Mouse (Mus musculus) thymus, postnatal 0 days (tissue): ENCODE measurements around the gene Lrrc57. TPM values are rescaled to one million over a fixed set of nuclear protein-coding genes. Genes with fewer than 3 reads are reported as not detected.
"Not testable (repeated sequence)": the region's sequence is repeated elsewhere in the genome, so short reads cannot be mapped to it uniquely, and the experiment has no call there.

Experiments used
- DNase-seq: peaks from one replicate; pipeline ENCODE4 v3.0.0-alpha.2; 2015; ENCODE audit warnings: low spot score
- polyA plus RNA-seq: library from polyadenylated mRNA; unstranded; fragments of >200 nt; fragmentation: Nextera tagmentation; extraction: Ambion mirVana; gene quantifications from 2 replicates; pipeline ENCODE4 v1.2.1, GENCODE M21; 2015

Gene Lrrc57
- polyA plus RNA-seq, 1 experiment from 2014 or later, result 25.2 TPM

DNA sequence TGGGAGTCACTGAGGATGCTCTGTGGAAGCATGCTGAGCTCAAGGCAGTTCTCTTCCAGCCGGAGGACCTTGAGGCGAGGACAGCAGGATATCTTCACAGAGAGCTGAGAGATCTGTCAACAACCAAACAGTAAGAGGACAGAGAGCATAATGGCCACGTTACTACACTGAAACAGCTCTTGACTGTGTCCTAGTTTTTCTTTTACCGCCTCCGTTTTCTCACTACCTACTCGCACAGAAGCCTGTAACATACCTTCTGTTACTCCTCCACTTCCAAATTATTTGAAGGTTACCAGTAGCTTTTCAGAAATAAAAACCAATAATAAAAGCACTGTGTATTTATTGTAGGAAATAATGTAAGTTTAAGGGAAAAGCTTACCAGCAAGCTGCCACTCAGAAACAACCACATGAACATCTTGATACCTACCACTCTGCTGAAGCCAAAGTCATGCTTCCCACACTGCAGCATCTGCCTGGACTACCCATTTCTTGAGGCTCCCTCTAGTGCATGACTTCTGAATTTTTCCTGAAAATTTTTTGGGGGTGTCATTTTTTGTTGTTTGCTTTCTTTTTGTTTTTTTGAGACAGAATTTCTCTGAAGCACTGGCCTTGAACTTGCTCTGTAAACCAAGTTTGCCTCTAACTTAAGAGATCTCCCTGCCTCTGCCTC, 3.2 kb downstream of the Lrrc57 start:
- DNase-seq, result peak; percentile 55

DNA sequence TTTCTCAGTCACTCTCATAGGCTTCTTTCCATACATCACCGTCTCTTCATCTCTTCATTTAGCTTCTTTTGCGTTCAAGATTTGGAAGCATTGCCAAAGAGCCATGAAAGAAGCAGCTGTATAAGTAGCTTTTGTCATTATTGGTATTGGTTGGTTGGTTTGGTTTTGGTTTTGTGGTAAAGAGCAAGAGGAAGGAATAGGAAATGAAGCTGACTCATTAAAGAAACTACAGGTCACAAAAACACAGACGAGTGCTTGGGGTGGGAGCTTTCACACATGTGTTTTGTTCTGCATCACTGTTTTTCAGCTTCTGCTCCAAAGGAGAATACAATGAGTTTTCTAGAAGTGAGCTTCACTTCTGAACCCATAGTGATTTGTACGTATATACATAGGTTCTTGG, 9.8 kb downstream of the Lrrc57 start:
- no peak for DNase-seq

DNA sequence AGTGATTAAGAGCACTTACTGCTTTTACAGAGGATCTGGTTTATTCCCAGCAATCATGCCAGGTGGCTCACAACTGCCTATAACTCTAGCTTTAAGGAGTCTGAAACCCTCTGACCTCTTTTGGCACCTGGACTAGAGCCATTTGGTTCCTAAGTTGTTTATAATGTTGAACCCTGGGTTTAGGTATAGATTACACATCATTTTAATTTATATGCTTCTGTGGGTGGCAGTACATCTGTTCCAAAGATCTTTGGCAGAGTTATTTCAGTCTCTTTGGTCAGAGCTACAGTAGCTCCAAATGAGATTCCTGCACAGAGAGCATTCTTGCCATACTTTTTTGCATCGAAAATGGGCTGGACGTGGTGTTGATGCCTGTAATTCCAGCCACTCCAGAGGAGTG, 11.6 kb downstream of the Lrrc57 start:
- DNase-seq, result no peak

DNA sequence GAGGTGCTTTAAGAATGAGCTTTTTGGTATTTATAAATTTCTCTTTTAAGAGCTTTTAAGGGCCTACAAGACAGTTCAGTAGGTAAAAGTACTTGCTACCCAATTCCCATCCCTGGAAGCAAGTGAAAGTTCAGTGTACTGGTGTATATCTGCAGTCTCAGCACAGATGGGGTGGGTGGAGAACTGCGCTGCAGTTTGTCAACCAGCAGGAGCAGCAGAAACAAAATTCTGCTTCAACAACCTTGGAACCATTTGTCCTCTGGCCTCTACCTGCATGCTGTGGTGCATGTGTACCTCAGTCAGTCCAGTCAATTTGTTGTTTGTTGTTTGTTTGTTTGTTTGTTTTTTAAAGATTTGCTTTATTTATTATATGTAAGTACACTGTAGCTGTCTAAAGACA, 17.1 kb downstream of the Lrrc57 start:
- no peak for DNase-seq

DNA sequence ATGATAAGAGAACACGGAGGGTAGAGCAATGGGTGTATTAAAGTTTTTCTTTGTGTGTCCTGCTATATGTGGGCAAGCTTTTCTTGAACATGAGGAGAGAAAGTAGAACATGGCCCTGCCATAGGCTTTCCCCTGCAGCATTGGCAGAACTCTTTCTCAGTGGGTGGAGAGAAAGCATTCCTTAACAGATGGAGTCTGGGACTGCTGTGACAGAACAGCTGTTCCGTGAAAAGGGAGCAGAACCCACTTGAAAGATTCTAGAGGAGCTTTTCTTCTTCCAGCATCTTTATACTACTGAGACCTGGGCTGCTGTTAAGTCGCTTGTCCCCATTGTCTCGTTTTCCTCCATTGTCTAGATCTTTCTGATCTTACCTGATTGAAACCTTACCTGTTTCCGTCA, 19.6 kb downstream of the Lrrc57 start:
- DNase-seq, result no peak

DNA sequence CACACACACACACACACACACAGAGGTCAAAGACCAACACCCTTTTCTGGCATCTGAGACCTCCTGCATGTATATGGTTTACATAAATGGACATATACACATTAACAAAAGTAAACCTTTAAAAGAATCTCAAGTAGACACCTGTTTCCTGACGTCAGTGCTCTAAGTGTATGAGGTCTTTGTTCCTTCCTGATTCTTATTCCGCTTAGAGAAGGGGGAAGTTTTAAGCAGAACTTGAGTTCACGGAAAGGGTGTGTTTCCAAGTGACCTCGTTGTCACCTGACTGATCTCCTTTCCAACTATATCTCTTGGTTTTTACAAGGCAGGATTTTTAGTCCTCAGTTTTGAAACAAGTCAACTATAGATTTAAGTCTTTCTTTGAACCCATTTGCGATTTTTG, 31.0 kb downstream of the Lrrc57 start:
- peak; percentile 40 for DNase-seq

DNA sequence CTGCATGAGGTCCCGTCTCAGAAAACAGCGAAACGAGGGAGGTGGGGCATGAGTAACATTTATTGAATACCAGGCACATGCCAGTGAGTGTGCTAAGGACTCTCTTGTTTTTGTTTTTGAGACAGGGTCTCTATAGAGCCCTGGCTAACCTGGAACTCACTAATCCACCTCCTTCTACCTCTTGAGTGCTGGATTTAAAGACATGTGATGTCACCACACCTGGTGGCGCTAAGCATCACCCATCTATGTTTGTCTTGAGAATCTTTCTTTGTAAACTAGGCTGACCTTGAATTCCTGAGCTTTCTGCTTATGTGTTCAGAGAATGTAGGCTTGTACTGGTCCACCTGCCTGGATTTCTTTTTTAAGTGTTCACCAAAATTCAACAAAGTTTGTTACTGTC, 31.5 kb downstream of the Lrrc57 start:
- no peak for DNase-seq

DNA sequence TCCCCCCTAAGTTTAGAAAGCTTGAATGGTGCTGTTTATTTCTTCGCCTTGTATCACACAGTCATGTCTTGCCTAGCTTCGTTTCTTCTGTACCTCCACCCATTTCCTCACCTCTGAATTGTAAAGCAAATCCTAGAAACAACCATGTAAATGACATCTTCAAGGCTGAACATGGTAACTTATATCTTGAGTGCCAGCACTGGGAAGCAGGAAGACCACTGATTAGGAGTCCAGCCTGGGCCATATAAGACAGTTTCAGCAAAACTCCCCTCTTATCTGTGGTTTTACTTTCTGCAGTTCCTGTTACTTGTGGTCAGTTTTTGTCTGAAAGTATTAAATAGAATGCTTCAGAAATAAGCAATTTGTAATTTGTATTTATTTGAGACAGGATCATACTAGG, 33.3 kb downstream of the Lrrc57 start:
- no peak for DNase-seq

DNA sequence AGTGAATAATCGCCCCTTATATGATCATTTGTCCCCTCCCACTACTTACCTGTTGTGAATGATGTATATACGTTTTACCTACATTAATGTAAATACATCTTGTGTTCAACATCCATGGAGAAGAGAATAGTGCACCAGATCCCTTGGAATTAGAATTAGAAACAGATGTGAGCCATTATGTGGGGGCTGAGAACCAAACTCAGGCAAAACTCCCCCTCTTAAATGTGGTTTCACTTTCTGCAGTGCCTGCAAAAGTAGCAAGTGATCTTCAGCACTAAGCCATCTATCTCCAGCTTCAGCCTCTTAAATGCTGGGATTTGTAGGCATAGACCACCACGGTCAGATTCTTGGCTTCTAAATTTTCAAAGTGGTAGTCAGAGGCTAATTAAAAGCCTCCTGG, 34.2 kb downstream of the Lrrc57 start:
- DNase-seq, result no peak

DNA sequence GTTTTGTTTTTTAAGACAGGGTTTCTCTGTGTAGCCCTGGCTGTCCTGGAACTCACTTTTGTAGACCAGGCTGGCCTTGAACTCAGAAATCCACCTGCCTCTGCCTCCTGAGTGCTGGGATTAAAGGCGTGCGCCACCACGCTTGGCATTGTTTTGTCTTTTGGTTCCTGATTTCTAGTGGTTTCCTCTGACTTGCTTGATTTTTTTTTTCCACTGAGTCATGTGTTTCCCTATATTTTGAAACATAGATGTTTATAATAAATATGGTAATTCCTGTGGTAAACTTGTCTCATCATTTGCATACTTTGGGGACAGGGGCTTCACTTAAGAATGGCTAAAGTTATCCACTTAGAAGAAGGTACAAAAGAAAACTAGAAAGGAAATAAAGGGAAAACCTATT, 37.2 kb downstream of the Lrrc57 start:
- DNase-seq, result not testable (repeated sequence)

DNA sequence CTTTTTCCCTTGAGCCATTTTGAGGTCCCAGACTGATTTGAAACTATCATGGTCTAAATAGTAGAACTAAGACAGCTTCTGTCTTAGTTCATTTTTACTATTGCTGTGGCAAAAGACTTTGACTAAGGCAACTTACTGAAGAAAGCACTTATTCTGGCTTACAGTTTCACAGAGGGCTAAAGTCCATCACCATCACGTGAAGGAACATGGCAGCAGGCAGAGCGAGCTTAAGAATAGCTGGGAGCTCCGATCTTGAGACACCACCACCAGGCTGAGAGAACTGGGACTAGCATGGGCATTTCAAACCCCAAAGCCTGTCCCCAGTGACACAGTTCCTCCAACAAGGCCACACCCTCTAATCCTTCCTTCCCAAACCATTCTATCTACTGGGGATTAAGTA, 38.2 kb downstream of the Lrrc57 start:
- DNase-seq, result no peak

DNA sequence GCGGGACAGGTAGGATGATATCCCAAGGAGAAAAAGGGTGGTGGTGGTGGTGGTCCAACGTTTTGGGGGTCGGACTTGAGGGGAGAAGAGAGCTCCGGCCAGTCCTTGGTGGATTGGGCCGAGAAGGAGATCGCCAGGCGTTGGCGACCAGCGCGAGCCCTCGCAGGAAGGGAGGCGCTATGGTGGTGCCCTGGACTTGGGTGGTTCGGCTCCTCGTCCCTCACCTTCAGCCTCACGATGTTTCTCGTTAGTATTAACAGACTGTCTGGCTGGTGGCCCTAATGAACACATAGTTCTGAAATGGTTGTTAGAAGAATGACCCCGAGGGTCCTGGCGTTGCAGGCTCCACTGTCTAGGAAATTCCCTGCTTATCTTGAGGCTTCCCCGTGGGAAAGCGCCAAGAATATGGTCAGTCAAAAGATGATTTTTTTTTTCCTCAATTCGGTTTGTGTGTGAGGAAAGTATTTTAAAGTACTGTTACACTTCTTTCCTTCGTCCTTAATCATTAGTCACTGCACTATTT, 41.5 kb downstream of the Lrrc57 start:
- DNase-seq, result no peak

DNA sequence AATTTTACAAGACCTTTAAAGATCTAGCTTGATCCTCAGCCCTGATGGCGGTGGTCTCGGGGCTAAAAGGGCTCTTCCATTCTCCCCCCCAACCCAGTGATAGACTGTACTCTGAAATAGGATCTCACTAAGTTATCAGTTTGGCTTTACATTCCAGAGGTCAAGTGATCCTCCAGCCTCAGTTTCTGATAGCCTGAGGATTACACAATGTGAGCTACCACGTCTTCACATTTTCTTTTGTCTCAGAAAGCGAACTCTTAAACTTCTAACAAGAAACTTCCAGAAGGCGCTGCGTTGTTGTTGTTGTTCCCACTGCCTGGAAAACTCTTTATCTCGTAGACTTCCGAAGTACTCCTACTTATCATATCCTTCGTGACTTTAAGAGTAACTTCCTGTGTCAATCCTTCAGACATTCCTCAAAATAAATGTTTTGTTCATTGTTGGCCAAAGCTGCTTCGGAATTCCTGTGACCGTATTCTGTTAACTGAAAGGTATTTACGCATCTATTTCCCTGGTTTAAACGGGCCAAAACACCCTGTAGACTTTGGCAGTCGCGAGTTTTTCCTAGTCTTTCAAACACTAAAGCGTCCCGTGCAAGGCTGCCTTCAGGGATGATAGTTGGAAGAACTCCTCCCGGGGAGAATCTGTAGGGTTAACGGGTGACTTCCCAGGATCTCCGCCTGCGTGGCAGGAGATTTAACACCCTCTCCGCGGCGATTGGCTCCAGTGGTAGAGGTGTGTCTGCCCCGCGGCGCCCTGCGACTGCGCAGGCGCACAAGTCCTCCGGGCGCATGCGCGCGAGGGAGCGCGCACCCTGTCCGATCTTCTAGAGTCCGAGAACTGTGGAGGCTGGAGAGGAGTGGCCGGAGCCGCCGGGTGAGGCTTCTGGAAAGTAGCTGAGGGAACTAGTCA, 42.2 kb downstream of the Lrrc57 start, which contains the start of gene Snap23:
Gene Snap23, plus strand, starts transcription at position 786 of the 912 bp plus-strand sequence.
- DNase-seq, result peak; percentile 92

DNA sequence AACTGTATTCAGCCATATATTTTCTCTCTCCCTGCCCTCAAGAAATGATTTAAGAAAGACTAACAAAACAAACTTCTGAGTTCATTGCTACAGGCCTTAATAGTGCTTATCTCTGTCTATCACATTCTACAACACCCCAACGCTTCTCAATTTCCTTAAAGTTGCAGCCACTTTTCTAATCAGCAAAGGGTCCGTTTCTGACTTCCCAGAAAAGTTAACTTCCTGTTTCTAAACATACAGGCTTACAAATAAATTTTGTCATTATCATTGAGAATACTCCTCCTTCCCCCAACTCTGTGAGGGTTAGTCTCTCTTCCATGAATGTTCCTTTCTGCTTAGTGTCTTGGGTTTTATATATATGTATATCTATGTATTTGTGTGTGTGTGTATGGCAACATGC, 44.0 kb downstream of the Lrrc57 start:
- no peak for DNase-seq

DNA sequence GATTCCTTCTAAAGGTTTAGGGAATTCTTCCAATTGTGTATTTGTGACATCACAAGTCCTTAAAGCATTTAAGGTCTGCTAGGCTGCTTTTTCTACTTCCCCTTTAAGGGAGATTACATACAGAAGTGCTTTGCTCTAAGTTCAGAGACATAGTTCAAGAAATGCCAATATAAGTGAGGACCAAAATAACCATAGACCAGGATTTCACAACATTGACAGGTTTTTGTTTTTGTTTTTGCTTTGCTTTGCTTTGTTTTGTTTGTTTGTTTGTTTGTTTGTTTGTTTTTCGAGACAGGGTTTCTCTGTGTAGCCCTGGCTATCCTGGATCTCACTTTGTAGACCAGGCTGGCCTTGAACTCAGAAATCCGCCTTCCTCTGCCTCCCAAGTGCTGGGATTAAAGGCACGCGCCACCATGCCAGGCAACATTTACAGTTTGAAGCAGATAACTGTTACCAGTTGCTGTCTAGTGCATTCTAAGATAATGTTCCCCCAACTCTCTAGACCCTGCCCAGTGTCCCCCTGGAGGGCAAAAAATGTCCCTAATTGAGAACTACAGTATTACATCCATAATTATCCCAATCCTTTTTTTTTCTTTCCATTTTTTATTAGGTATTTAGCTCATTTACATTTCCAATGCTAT, 44.7 kb downstream of the Lrrc57 start:
- DNase-seq, result not testable (repeated sequence)

DNA sequence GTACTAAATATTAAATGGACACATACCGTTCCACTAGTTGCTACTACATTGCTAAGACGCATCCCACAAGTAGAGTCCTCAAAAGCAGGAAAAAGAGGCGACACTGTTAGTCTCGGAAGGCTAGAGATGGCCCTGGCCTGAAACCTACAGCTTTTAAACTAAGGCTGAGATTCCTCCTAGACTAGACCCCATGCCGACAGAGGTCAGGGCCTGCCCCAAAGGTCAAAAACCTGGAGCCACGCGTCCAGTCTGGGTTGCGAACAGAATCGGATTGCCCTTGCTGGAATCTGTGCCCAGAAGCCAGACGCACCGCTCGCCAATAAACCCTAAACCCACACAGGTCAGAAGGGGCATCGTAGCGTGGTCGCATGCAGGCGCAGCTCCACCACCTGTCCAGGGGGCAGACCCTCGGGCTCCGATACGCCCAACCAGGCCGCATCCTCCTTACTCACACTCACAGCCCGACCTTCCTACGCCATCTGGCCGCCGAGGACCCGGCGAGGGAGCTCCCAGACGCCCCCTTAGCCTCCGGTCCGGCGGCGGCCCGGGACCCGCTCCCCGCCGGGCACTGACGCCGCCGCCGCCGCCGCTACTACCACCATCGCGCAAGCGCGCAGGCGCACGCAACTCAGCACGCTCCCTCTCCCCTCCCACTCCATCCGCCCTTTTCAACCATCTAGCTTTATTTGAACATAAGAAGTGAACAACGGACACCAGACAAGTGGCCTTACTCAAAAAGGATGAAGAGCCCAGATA, 45.9 kb downstream of the Lrrc57 start, which contains the start of gene Zfp106:
Gene Zfp106, minus strand, starts transcription at position 609 of the 756 bp plus-strand sequence.
- DNase-seq, result peak; percentile 90

DNA sequence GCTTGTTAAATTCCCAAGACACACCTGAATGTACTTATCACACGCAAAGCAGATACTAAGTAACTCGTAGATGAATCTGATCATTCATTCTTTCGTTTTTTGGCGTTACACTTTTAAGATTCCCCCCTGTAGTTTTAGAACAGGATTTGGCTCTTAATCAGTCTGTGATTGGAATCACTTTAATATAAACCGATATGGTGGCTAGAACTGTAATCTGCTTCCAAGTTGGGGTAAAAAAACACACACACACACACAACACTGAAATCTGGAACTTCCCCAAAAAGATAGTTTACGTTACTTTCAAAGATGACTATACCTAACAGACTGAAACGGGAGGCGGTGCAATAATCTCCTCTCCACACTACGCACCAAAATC, 46.5 kb downstream of the Lrrc57 start:
- DNase-seq, result no peak

DNA sequence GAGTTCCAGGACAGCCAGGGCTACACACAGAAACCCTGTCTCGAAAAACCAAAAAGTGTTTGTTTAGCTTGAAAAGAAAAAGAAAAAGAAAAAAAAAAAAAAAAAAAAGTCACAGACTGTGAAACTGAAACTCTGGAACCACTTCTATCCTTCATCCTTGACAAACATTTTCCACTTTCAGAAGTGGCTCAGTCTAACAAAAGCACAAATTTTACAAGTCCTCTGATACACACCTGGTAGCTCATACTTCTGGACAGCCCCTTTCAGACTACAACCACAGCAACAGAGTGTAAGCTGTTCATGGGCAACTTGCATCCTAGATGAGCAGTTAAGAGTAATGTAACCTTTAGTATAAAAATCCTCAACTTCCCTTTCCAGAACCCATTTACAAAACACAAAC, 47.8 kb downstream of the Lrrc57 start:
- DNase-seq, result no peak

DNA sequence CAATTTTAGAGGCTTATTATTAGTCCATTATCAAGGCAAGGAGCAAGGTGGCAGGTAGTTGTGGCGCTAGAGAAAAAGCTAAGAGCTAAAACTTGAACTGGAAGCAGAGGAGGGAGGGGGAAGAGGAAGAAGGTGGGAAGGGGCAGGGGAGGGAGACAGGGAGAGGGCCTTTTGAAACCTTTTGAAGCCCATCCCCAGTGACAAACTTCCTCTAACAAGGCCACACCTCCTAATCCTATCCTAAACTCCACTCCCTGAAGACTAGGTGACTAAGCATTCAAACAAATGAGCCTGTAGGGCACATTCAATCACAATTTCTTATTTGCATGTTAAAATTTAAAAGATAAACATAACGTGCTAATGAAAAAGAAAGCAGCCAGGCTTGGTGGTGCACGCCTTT, 50.5 kb downstream of the Lrrc57 start:
- no peak for DNase-seq

DNA sequence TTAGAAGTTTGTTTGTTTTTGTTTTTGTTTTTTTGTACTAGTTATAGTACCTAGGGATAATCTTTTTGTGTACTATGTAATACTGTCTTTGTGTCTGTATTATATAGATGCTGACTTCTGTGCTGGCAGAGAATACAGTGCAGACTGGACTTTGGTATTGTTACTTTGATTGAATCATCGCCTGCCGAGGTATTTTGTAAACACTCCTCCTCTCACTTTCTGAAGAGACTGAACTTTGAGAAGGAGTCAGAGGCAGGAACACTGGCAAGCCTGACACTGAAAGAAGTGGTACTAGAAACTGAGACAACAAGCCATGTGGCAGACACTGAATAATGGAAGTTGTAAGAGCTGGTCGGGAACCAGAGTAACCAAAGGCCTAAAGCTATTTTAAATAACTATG, 52.5 kb downstream of the Lrrc57 start:
- no peak for DNase-seq
